Mouse (Mus musculus): ENCODE results near the gene Gse1. TPM values are rescaled to one million over a fixed set of nuclear protein-coding genes. Genes with fewer than 3 reads are reported as not detected.

The Gse1 gene
- polyA plus RNA-seq, 1 experiment from 2014 or later, result 31.3 TPM

GRCm38 (mm10) chr8:120284265-120284664 lies 56.0 kb downstream of the Gse1 start:
- peak overlapping the region; percentile 68 for H3K27ac ChIP-seq (replicated peaks)
- H3K9me3 ChIP-seq, result no peaks in the 10 kb centered on the region
- H3K4me1 ChIP-seq, result peaks cover 59% of the 10 kb centered on the region
- peak overlapping the region; percentile 25; the same call in 1 of the 2 replicates for H3K9ac ChIP-seq (replicated peaks)
- H3K4me3 ChIP-seq, result no peak overlapping the region
- ATAC-seq (replicated peaks), result 0 out of 2 replicates have a peak, but pooled peaks have one; percentile 20
- H3K27me3 ChIP-seq, result no peaks in the 10 kb centered on the region
- 20% methylated on average over 9 of the region's 9 CpGs for WGBS
- no peaks in the 10 kb centered on the region for H3K36me3 ChIP-seq
- H3K4me2 ChIP-seq (replicated peaks), result no peak overlapping the region

GRCm38 (mm10) chr8:120285033-120285432 lies 56.8 kb downstream of the Gse1 start:
- Histone ChIP-seq H3K27ac (replicated peaks) (peak overlapping the region; percentile 68), H3K4me2 (replicated peaks) (no peak overlapping the region), H3K27me3 (no peaks in the 10 kb centered on the region), H3K4me1 (peaks cover 66% of the 10 kb centered on the region), H3K9ac (replicated peaks) (no peak overlapping the region), H3K4me3 (no peak overlapping the region), H3K36me3 (no peaks in the 10 kb centered on the region), H3K9me3 (no peaks in the 10 kb centered on the region)
- ATAC-seq (replicated peaks), result no peak
- WGBS, result 45% methylated on average over 3 of the region's 3 CpGs

GRCm38 (mm10) chr8:120285878-120286277 lies 57.6 kb downstream of the Gse1 start:
- no peak for ATAC-seq (replicated peaks)
- Histone ChIP-seq H3K27ac (replicated peaks) (peak overlapping the region; percentile 31; the same call in 1 of the 2 replicates), H3K4me1 (peaks cover 75% of the 10 kb centered on the region), H3K9ac (replicated peaks) (no peak overlapping the region), H3K9me3 (no peaks in the 10 kb centered on the region), H3K36me3 (no peaks in the 10 kb centered on the region), H3K4me3 (no peak overlapping the region), H3K4me2 (replicated peaks) (no peak overlapping the region), H3K27me3 (no peaks in the 10 kb centered on the region)
- WGBS, result 57% methylated on average over 9 of the region's 9 CpGs

- H3K4me3 ChIP-seq, result no peak overlapping the region
- no peaks in the 10 kb centered on the region for H3K27me3 ChIP-seq
- H3K4me2 ChIP-seq (replicated peaks), result no peak overlapping the region
- H3K36me3 ChIP-seq, result no peaks in the 10 kb centered on the region
- 47% methylated on average over 21 of the region's 21 CpGs for WGBS
- H3K9me3 ChIP-seq, result no peaks in the 10 kb centered on the region
- ATAC-seq (replicated peaks), result peak; percentile 28; the same call in 1 of the 2 replicates
- peak overlapping the region; percentile 49 for H3K27ac ChIP-seq (replicated peaks)
- no peak overlapping the region for H3K9ac ChIP-seq (replicated peaks)
- H3K4me1 ChIP-seq, result peaks cover 81% of the 10 kb centered on the region
These were observed 60.1 kb downstream of the Gse1 start for GRCm38 (mm10) chr8:120288122-120288908.

- H3K9ac ChIP-seq (replicated peaks), result no peak overlapping the region
- 83% methylated on average over 7 of the region's 7 CpGs for WGBS
- no peak overlapping the region for H3K4me3 ChIP-seq
- no peaks in the 10 kb centered on the region for H3K9me3 ChIP-seq
- H3K36me3 ChIP-seq, result no peaks in the 10 kb centered on the region
- H3K27me3 ChIP-seq, result no peaks in the 10 kb centered on the region
- peaks cover 82% of the 10 kb centered on the region for H3K4me1 ChIP-seq
- peak overlapping the region; percentile 50 for H3K27ac ChIP-seq (replicated peaks)
- no peak for ATAC-seq (replicated peaks)
- H3K4me2 ChIP-seq (replicated peaks), result no peak overlapping the region
These were observed 60.9 kb downstream of the Gse1 start for GRCm38 (mm10) chr8:120289191-120289590.

GRCm38 (mm10) chr8:120289698-120290181 lies 61.5 kb downstream of the Gse1 start:
- peak; percentile 32; the same call in 1 of the 2 replicates for ATAC-seq (replicated peaks)
- 28% methylated on average over 10 of the region's 10 CpGs for WGBS
- Histone ChIP-seq H3K36me3 (no peaks in the 10 kb centered on the region), H3K4me1 (peaks cover 82% of the 10 kb centered on the region), H3K27ac (replicated peaks) (peak overlapping the region; percentile 50), H3K4me2 (replicated peaks) (no peak overlapping the region), H3K9ac (replicated peaks) (no peak overlapping the region), H3K4me3 (no peak overlapping the region), H3K9me3 (no peaks in the 10 kb centered on the region), H3K27me3 (no peaks in the 10 kb centered on the region)

- no peak overlapping the region; the same call in 1 of the 2 replicates for H3K27ac ChIP-seq (replicated peaks)
- 55% methylated on average over 15 of the region's 15 CpGs for WGBS
- no peak overlapping the region for H3K9ac ChIP-seq (replicated peaks)
- peaks cover 82% of the 10 kb centered on the region for H3K4me1 ChIP-seq
- H3K9me3 ChIP-seq, result no peaks in the 10 kb centered on the region
- no peaks in the 10 kb centered on the region for H3K36me3 ChIP-seq
- no peak overlapping the region for H3K4me2 ChIP-seq (replicated peaks)
- no peak for ATAC-seq (replicated peaks)
- H3K27me3 ChIP-seq, result no peaks in the 10 kb centered on the region
- H3K4me3 ChIP-seq, result no peak overlapping the region
These were observed 62.4 kb downstream of the Gse1 start for GRCm38 (mm10) chr8:120290614-120291013.

GRCm38 (mm10) chr8:120291650-120292049 lies 63.4 kb downstream of the Gse1 start:
- no peak for ATAC-seq (replicated peaks)
- Histone ChIP-seq H3K4me1 (peaks cover 85% of the 10 kb centered on the region), H3K36me3 (no peaks in the 10 kb centered on the region), H3K4me3 (no peak overlapping the region), H3K27me3 (no peaks in the 10 kb centered on the region), H3K4me2 (replicated peaks) (no peak overlapping the region), H3K27ac (replicated peaks) (0 out of 2 replicates have a peak overlapping the region, but pooled peaks have one; percentile 58), H3K9me3 (no peaks in the 10 kb centered on the region), H3K9ac (replicated peaks) (no peak overlapping the region)
- 67% methylated on average over 9 of the region's 9 CpGs for WGBS

GRCm38 (mm10) chr8:120292316-120293107 lies 64.3 kb downstream of the Gse1 start:
- peak; percentile 42; the same call in 1 of the 2 replicates for ATAC-seq (replicated peaks)

GRCm38 (mm10) chr8:120293421-120294357 lies 65.4 kb downstream of the Gse1 start:
- Histone ChIP-seq H3K4me1 (peaks cover 86% of the 10 kb centered on the region), H3K36me3 (no peaks in the 10 kb centered on the region), H3K4me3 (no peak overlapping the region), H3K4me2 (replicated peaks) (no peak overlapping the region), H3K27me3 (no peaks in the 10 kb centered on the region), H3K9me3 (no peaks in the 10 kb centered on the region), H3K27ac (replicated peaks) (peak overlapping the region; percentile 58), H3K9ac (replicated peaks) (peak overlapping the region; percentile 27; the same call in 1 of the 2 replicates)
- WGBS, result 16% methylated on average over 18 of the region's 18 CpGs
- 0 out of 2 replicates have a peak, but pooled peaks have one; percentile 7 for ATAC-seq (replicated peaks)

More at GRCm38 (mm10) chr8:120292316-120293107, 64.3 kb downstream of the Gse1 start:
- Histone ChIP-seq H3K36me3 (no peaks in the 10 kb centered on the region), H3K4me3 (no peak overlapping the region), H3K27me3 (no peaks in the 10 kb centered on the region), H3K27ac (replicated peaks) (peak overlapping the region; percentile 58), H3K9me3 (no peaks in the 10 kb centered on the region), H3K9ac (replicated peaks) (no peak overlapping the region), H3K4me1 (peaks cover 90% of the 10 kb centered on the region), H3K4me2 (replicated peaks) (no peak overlapping the region)
- 36% methylated on average over 8 of the region's 8 CpGs for WGBS

Measured in forebrain, embryonic 15.5 days (tissue).